Mouse (Mus musculus) hindbrain, embryonic 10.5 days (tissue): Measurements from ENCODE around the gene Clmp. TPM values are rescaled to one million over a fixed set of nuclear protein-coding genes. Genes with fewer than 3 reads are reported as not detected.

Experiments
- DNase-seq: peaks from one replicate; pipeline ENCODE4 v3.0.0-alpha.2; 2017; ENCODE audit warnings: low spot score
- H3K27ac ChIP-seq: fragments of 300-500 bp; sonication (generic); 2 replicates; pipeline ENCODE4 v1.5.1; 2016; ENCODE audit warnings: mild to moderate bottlenecking, moderate library complexity
- H3K27me3 ChIP-seq: fragments of 300-500 bp; sonication (generic); 2 replicates; pipeline ENCODE4 v1.6.1; 2016; ENCODE audit warnings: mild to moderate bottlenecking; ENCODE audit not compliant: poor library complexity, insufficient read depth, severe bottlenecking
- H3K36me3 ChIP-seq: fragments of 300-500 bp; sonication (generic); 2 replicates; pipeline ENCODE4 v1.6.1; 2016; ENCODE audit warnings: mild to moderate bottlenecking, moderate library complexity
- H3K4me1 ChIP-seq: fragments of 300-500 bp; sonication (generic); replicated peaks from 2 replicates; pipeline ENCODE4 v1.6.1; 2016; ENCODE audit warnings: mild to moderate bottlenecking
- H3K4me3 ChIP-seq: fragments of 300-500 bp; sonication (generic); 2 replicates; pipeline ENCODE4 v1.5.1; 2016; ENCODE audit warnings: mild to moderate bottlenecking, moderate library complexity
- H3K9me3 ChIP-seq: fragments of 300-500 bp; sonication (generic); 2 replicates; pipeline ENCODE4 v1.6.1; 2016; ENCODE audit warnings: mild to moderate bottlenecking, moderate library complexity
- WGBS: fragments of 180-500 bp; shearing (Covaris S2); methylation state at CpG from one replicate; pipeline ENCODE4 v1.1.7; 2016; 5-methylcytosine and 5-hydroxymethylcytosine counted together
- polyA plus RNA-seq: library from polyadenylated mRNA; unstranded; fragments of >200 nt; fragmentation: Nextera tagmentation; extraction: Ambion mirVana; gene quantifications from 2 replicates; pipeline ENCODE4 v1.2.1, GENCODE M21; 2016

Gene Clmp
- polyA plus RNA-seq, 1 experiment from 2014 or later, result 37.0 TPM

DNA sequence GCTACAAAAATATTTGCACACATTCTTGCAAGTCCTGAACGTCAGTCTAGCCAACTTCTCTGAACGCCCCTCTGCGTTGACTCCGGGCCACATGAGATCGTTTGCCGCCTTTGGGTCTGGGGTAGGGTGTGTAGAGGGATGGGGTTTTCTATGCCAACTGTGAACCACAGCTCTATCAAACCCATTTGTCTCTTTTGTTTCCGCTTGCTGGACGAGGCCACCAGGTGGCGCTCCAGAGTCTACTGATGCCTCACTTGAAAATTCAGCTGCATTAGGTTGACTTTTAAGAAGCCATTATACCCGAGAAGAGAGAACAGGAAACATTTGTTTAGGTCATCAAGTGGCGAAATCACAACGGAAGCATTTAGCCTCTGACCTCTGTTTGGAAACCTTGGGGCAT, 148.8 kb downstream of the Clmp start:
- Histone ChIP-seq H3K4me1 (no peaks in the 10 kb centered on the region), H3K9me3 (no peaks in the 10 kb centered on the region), H3K27ac (no peak overlapping the region), H3K36me3 (no peaks in the 10 kb centered on the region), H3K4me3 (no peak overlapping the region), H3K27me3 (peaks cover 3% of the 10 kb centered on the region; the same call in 1 of the 2 replicates)
- peak; percentile 88 for DNase-seq
- 8% methylated on average over 12 of the region's 12 CpGs for WGBS

Other genes starting within 250 kb of the Clmp start
- gene Gramd1b, start 154.6 kb upstream of the Clmp start, polyA plus RNA-seq, result 2.9 and 4.6 TPM in 2 replicates
- not detected in 2 replicates for gene Gm21915, start 15.3 kb upstream of the Clmp start, polyA plus RNA-seq
- gene Hspa8, start 115.0 kb downstream of the Clmp start, polyA plus RNA-seq, result 2,933 and 3,536 TPM in 2 replicates
- gene Bsx, start 188.2 kb downstream of the Clmp start, polyA plus RNA-seq, result 0.12 TPM in 1 of 2 replicates, not detected in the other